Mouse (Mus musculus) liver, embryonic 14.5 days (tissue): ENCODE data around the gene Syce3. TPM values are rescaled to one million over a fixed set of nuclear protein-coding genes. Genes with fewer than 3 reads are reported as not detected.
A peak's percentile ranks its signal among the peaks of the same experiment; 100 is the strongest.

Source experiments
- ATAC-seq: fragments of 200-750 bp; cut with Nextera tagmentation; 2 replicates; pipeline ENCODE4 v1.8.0; 2017; ENCODE audit warnings: moderate number of reproducible peaks, mild to moderate bottlenecking, moderate library complexity; ENCODE audit not compliant: insufficient read depth
- DNase-seq, 3 experiments: peaks; one replicate each; pipeline ENCODE4 v3.0.0-alpha.2; 2012 to 2013; ENCODE audit warnings: low read depth in 3 of 3, low spot score in 3 of 3
- H3K27ac ChIP-seq: fragments of 300-500 bp; sonication (generic); 2 replicates; pipeline ENCODE4 v1.5.1; 2014; ENCODE audit warnings: moderate library complexity, mild to moderate bottlenecking, control low read depth, inconsistent platforms
- H3K27me3 ChIP-seq: fragments of 300-500 bp; sonication (generic); 2 replicates; pipeline ENCODE4 v1.6.1; 2014; ENCODE audit warnings: mild to moderate bottlenecking, low read length, moderate library complexity; ENCODE audit not compliant: control insufficient read depth, insufficient read depth
- H3K36me3 ChIP-seq: fragments of 300-500 bp; sonication (generic); replicated peaks from 2 replicates; pipeline ENCODE4 v1.6.1; 2014; ENCODE audit warnings: low read depth; ENCODE audit not compliant: control insufficient read depth, insufficient read depth
- H3K4me1 ChIP-seq, 2 experiments: fragments of 200-500 bp in 1 of 2; fragments of 300-500 bp in 1 of 2; sonication (generic) in 1 of 2; replicated peaks; 2 replicates each; pipeline ENCODE4 v1.6.1; 2012 to 2014; ENCODE audit warnings: antibody characterized with exemption in 1 of 2, inconsistent platforms in 1 of 2, low read length in 1 of 2; ENCODE audit not compliant: control insufficient read depth in 2 of 2, insufficient read depth in 2 of 2
- H3K4me2 ChIP-seq: fragments of 300-500 bp; sonication (generic); 2 replicates; pipeline ENCODE4 v1.6.1; 2014; ENCODE audit warnings: low read depth, mild to moderate bottlenecking, control low read depth, moderate library complexity
- H3K4me3 ChIP-seq, 2 experiments: fragments of 200-500 bp in 1 of 2; fragments of 300-500 bp in 1 of 2; sonication (generic) in 1 of 2; 2 replicates each; pipeline ENCODE4 v1.5.1; 2012 to 2014; ENCODE audit warnings: low read depth in 2 of 2, low read length in 2 of 2, mild to moderate bottlenecking in 2 of 2, control low read depth in 1 of 2, inconsistent platforms in 1 of 2, moderate library complexity in 1 of 2; ENCODE audit not compliant: insufficient read depth in 1 of 2
- H3K9ac ChIP-seq: fragments of 300-500 bp; sonication (generic); replicated peaks from 2 replicates; pipeline ENCODE4 v1.6.1; 2014; ENCODE audit warnings: mild to moderate bottlenecking, control low read depth, moderate library complexity
- H3K9me3 ChIP-seq: fragments of 300-500 bp; sonication (generic); 2 replicates; pipeline ENCODE4 v1.6.1; 2016; ENCODE audit warnings: low read length, mixed read lengths; ENCODE audit not compliant: control insufficient read depth
- CTCF ChIP-seq: IDR thresholded peaks from 2 replicates; pipeline ENCODE4 v1.5.1; 2016; ENCODE audit warnings: antibody characterized with exemption, low read depth, control low read depth
- EP300 ChIP-seq: IDR thresholded peaks from 2 replicates; pipeline ENCODE4 v1.6.1; 2016; ENCODE audit warnings: antibody characterized with exemption, low read depth
- WGBS: fragments of 180-500 bp; shearing (Covaris S2); extraction: QIAGEN DNeasy Blood & Tissue Kit; methylation state at CpG from one replicate; pipeline ENCODE4 v1.1.7; 2014; ENCODE audit not compliant: insufficient replicate concordance; 5-methylcytosine and 5-hydroxymethylcytosine counted together
- polyA plus RNA-seq, 2 experiments: library from polyadenylated mRNA; depleted of rRNA in 1 of 2; stranded (reverse) in 1 of 2; unstranded in 1 of 2; fragments of >200 nt; fragmentation: Nextera tagmentation in 1 of 2; extraction: Ambion mirVana in 1 of 2; gene quantifications; 2 replicates each; pipeline versions ENCODE4 v1.2.1 to v1.2.3; 2012 to 2014

Syce3 gene
- polyA plus RNA-seq, 2 experiments, result not detected

DNA sequence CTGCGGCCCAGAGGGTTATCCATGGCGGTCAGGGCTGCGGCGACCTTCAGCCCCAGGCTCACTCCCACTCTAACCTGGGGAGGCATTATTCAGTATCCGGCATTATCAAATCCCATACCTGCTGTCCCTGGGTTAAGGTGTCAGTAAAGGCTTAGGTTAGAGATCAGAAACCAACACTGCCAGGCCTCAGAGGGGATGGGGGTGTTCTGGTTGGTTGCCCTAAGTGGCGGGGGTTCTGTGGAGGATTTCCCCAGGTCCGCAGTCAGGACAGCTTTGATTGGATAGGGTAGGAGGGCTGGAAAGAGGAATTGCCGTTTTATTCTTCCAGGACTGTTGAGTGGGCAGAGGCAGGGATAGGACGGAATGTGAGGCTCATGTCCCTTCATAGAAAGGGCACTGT is 36.0 kb downstream of the Syce3 start:
- Histone ChIP-seq H3K4me3 (peak overlapping the region; percentile 69 to 82), H3K27me3 (peaks cover 28% of the 10 kb centered on the region), H3K36me3 (peaks cover 33% of the 10 kb centered on the region), H3K9ac (peak overlapping the region; percentile 85), H3K4me2 (peak overlapping the region; percentile 75), H3K4me1 (peaks cover 0 to 4% of the 10 kb centered on the region in 2 experiments; a peak in 1 of 4 replicates), H3K27ac (no peak overlapping the region), H3K9me3 (no peaks in the 10 kb centered on the region)
- DNase-seq (no peak), ATAC-seq (no peak)
- TF ChIP-seq CTCF, result no peak
- 52% methylated on average over 9 of the region's 9 CpGs for WGBS

DNA sequence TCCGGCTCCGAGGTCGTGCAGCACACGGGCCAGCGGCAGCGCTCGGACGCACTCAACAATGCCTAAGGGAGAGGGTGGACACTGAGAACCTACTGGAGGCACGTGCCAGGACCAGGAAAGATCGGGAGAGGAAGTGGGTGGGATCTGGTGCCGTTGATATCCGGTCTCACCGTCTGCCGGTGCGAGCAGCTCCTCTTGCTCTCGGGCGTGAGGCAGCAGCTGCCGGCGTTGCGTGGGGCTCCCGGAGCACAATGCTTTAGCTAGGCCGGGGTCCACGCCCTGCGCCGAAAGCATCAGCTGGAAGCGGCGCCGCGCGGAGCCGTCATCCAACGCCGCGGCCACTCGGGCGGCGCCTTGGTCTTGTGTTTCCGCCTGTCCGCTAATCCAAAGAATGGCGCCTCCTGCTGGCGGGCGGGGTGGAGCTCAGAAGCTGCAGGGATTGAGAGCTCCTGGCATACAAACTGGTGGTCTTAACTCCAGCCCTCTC is 36.5 kb downstream of the Syce3 start, which contains the start of gene Sco2:
Sco2 (minus strand) TSS at position 85 of the 487 bp plus-strand sequence.
- peaks cover 0 to 4% of the 10 kb centered on the region in 2 experiments; a peak in 1 of 4 replicates for H3K4me1 ChIP-seq
- TF ChIP-seq EP300 (no peak), CTCF (peak; percentile 92)
- peaks cover 23% of the 10 kb centered on the region for H3K27me3 ChIP-seq
- H3K4me3 ChIP-seq, result peak within 1 kb of the TSS; percentile 69 to 82
- H3K9me3 ChIP-seq, result no peaks in the 10 kb centered on the region
- peak; percentile 72 to 81 (median 74) for DNase-seq
- H3K4me2 ChIP-seq, result peak within 1 kb of the TSS; percentile 75
- WGBS, result 1% methylated on average over 42 of the region's 42 CpGs
- peak; percentile 73 for ATAC-seq
- H3K36me3 ChIP-seq, result peaks cover 38% of the 10 kb centered on the region
- peak within 1 kb of the TSS; percentile 35 for H3K27ac ChIP-seq
- peak within 1 kb of the TSS; percentile 85 for H3K9ac ChIP-seq

DNA sequence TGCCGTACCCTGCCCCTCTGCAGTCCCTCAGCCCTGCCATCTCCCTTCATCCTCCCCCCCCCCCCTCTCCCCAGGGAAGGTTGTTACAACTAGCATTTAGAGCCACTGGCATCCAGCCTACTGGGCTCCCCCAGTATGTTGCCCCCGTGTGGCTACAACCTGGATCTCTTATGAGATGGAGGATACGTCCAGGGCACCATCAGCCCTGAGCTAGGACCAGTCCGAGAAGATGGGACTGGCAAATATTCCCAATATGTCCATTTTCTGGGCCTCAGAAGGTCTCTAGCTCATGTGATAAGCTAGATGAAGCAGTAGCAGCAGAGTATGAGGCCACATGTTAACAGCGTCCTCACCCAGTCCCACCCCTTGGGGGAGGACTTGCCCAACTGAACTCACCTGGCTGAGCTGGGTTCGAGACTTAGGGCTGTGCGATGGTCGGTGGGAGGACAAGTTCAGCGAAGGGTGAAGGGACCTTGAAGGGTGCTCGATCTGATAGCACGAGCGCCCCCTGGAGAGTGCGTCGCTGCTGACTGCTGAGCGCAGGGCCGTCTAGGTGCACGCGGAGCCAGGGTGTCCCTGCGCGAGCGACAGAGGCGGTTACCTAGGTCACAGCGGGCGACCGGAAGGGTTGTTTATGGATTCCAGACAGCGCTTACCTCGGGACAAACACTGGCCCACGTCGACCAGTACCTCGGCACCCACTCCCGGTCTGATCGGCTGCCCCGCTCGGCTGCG is 37.1 kb downstream of the Syce3 start:
- WGBS, result 1% methylated on average over 35 of the region's 35 CpGs
- Histone ChIP-seq H3K4me1 (peaks cover 0 to 4% of the 10 kb centered on the region in 2 experiments; a peak in 1 of 4 replicates), H3K4me3 (peak overlapping the region; percentile 69 to 82), H3K27me3 (peaks cover 17% of the 10 kb centered on the region), H3K36me3 (peaks cover 44% of the 10 kb centered on the region), H3K4me2 (peak overlapping the region; percentile 75), H3K27ac (peak overlapping the region; percentile 35), H3K9ac (peak overlapping the region; percentile 85), H3K9me3 (no peaks in the 10 kb centered on the region)
- ATAC-seq (peak; percentile 84), DNase-seq (peak; percentile 69 to 79 (median 74))
- peak; percentile 88 for TF ChIP-seq CTCF
- TF ChIP-seq EP300, result no peak

- peak overlapping the region; percentile 75 for H3K4me2 ChIP-seq
- 0 out of 4 replicates have a peak overlapping the region, but pooled peaks of 1 of the 2 experiments have one; percentile 69 for H3K4me3 ChIP-seq
- H3K36me3 ChIP-seq, result peaks cover 51% of the 10 kb centered on the region
- no peak overlapping the region for H3K27ac ChIP-seq
- H3K27me3 ChIP-seq, result peaks cover 10% of the 10 kb centered on the region
- TF ChIP-seq CTCF (no peak), EP300 (no peak)
- DNase-seq, result no peak
- 77% methylated on average over 7 of the region's 7 CpGs for WGBS
- H3K9ac ChIP-seq, result no peak overlapping the region
- H3K9me3 ChIP-seq, result no peaks in the 10 kb centered on the region
- ATAC-seq, result no peak
- H3K4me1 ChIP-seq, result peaks cover 0 to 4% of the 10 kb centered on the region in 2 experiments; a peak in 1 of 4 replicates
Measured at GRCm38 (mm10) chr15:89372536-89372935, 37.8 kb downstream of the Syce3 start.

DNA sequence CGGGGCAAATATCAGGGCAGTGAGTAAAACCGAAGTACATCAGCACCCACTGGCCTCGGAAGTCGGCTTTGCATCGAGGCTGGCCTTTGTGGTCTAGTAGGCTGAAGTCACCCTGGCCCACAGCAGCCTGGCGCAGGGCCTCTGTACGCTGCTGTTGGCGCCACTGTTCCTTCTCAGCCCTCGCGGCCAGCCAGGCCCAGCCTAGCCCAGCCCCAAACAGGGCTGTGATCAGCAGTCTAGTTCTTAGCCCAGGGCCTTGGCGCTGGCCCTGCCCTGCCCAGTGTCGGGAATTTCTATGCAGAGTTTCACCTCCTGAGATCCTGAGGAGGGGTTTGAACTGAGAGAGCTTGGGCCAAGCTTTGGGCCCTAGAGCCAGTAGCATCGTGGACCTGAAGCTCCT is 38.2 kb downstream of the Syce3 start:
- DNase-seq (no peak), ATAC-seq (no peak)
- Histone ChIP-seq H3K9ac (no peak overlapping the region), H3K36me3 (peaks cover 55% of the 10 kb centered on the region), H3K4me1 (0 out of 4 replicates have a peak, but pooled peaks cover 0 to 3% of the 10 kb centered on the region in 2 experiments), H3K27me3 (peaks cover 6% of the 10 kb centered on the region; the same call in 1 of the 2 replicates), H3K9me3 (no peaks in the 10 kb centered on the region), H3K4me3 (no peak overlapping the region), H3K4me2 (no peak overlapping the region), H3K27ac (no peak overlapping the region)
- WGBS, result 84% methylated on average over 13 of the region's 13 CpGs
- TF ChIP-seq EP300, result no peak
- TF ChIP-seq CTCF, result no peak
